Mouse (Mus musculus): ENCODE measurements at regions not wholly inside any gene's neighbourhood (a gene's known extent, or its start where the extent isn't known, plus 50 kb on each side); places are given as distances from the start of the nearest gene placed in this dataset.

GRCm38 (mm10) chr8:76539638-76540037, 359.6 kb upstream of the Nr3c2 start:
- TF ChIP-seq CTCF (IDR thresholded peaks at IDR 0.05) (no peak), EP300 (IDR thresholded peaks at IDR 0.05) (no peak)
